Mouse (Mus musculus): ENCODE results near the gene Mog.
"Not testable (repeated sequence)": the region's sequence is repeated elsewhere in the genome, so short reads cannot be mapped to it uniquely, and the experiment has no call there.

The Mog gene

GRCm38 (mm10) chr17:36995448-36995847 is 27.8 kb downstream of the Mog start:
- no peak for DNase-seq (ENCODE audit: low read depth, low spot score)

GRCm38 (mm10) chr17:36994528-36994927 is 28.7 kb downstream of the Mog start:
- DNase-seq (ENCODE audit: low read depth, low spot score), result no peak

- no peak for DNase-seq (ENCODE audit: low read depth, low spot score)
These were observed 29.4 kb downstream of the Mog start for GRCm38 (mm10) chr17:36993770-36994325.

GRCm38 (mm10) chr17:36992336-36993104 is 30.7 kb downstream of the Mog start:
- DNase-seq (ENCODE audit: low read depth, low spot score), result peak; percentile 48

- not testable (repeated sequence) for DNase-seq (ENCODE audit: low read depth, low spot score)
These were observed 32.6 kb downstream of the Mog start for GRCm38 (mm10) chr17:36990630-36991029.

GRCm38 (mm10) chr17:36989437-36989836 is 33.8 kb downstream of the Mog start, which contains the start of gene H2-M5:
Gene H2-M5, minus strand, starts transcription at chr17:36989537.
- no peak for DNase-seq (ENCODE audit: low read depth, low spot score)

GRCm38 (mm10) chr17:36988475-36988874 is 34.7 kb downstream of the Mog start:
- DNase-seq (ENCODE audit: low read depth, low spot score), result no peak

- DNase-seq (ENCODE audit: low read depth, low spot score), result peak; percentile 69
These were observed 40.7 kb downstream of the Mog start for GRCm38 (mm10) chr17:36982253-36983155.

- DNase-seq (ENCODE audit: low read depth, low spot score), result no peak
These were observed 41.4 kb downstream of the Mog start for GRCm38 (mm10) chr17:36981845-36982244.

GRCm38 (mm10) chr17:36981221-36981813 is 41.9 kb downstream of the Mog start, which contains the start of gene 2410137M14Rik:
Gene 2410137M14Rik, minus strand, starts transcription at chr17:36981237.
- no peak for DNase-seq (ENCODE audit: low read depth, low spot score)

- no peak for DNase-seq (ENCODE audit: low read depth, low spot score)
These were observed 49.9 kb downstream of the Mog start for GRCm38 (mm10) chr17:36973271-36973787.

GRCm38 (mm10) chr17:36972791-36973190 is 50.4 kb downstream of the Mog start:
- DNase-seq (ENCODE audit: low read depth, low spot score), result peak; percentile 62

GRCm38 (mm10) chr17:36971172-36971850 is 51.9 kb downstream of the Mog start:
- peak; percentile 54 for DNase-seq (ENCODE audit: low read depth, low spot score)

GRCm38 (mm10) chr17:36970316-36970890 is 52.8 kb downstream of the Mog start:
- DNase-seq (ENCODE audit: low read depth, low spot score), result no peak

GRCm38 (mm10) chr17:36966875-36967274 is 56.3 kb downstream of the Mog start:
- DNase-seq (ENCODE audit: low read depth, low spot score), result no peak

GRCm38 (mm10) chr17:36961125-36961524 is 62.1 kb downstream of the Mog start:
- DNase-seq (ENCODE audit: low read depth, low spot score), result no peak

All from CD4-positive helper T cell, adult 2 months (primary cell).